Mouse (Mus musculus): ENCODE data around the gene BC117090. TPM values are rescaled to one million over a fixed set of nuclear protein-coding genes. Genes with fewer than 3 reads are reported as not detected.
"Not testable (repeated sequence)": the region's sequence is repeated elsewhere in the genome, so short reads cannot be mapped to it uniquely, and the experiment has no call there.

BC117090 gene
- total and polyA plus RNA-seq, 2 experiments, result not detected

DNA sequence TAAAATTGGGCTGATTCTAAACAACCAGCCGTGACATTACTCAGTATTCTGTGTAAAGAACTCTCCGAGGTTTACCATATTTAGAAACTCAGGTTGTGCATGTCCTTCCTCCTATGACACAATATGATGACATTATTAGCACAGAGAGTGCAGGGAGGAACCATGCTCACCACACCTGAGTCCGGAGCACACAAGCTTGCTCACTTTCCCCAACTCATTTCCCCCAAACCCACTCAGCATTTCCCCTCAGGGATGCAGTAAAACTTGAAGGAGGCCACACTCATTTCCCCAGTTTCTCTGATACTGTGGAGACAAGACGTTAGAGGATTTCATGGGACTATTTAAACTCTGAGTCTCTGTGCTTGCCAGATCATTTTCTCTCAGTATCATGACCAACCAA, 45.0 kb downstream of the BC117090 start:
- no peak overlapping the region for H3K9ac ChIP-seq (ENCODE audit: low read depth, low read length)
- no peak for TF ChIP-seq POLR2A (IDR thresholded peaks at IDR 0.05; ENCODE audit: extremely low read depth, insufficient read depth, low read length)
- no peaks in the 10 kb centered on the region for H3K79me2 ChIP-seq (ENCODE audit: control insufficient read depth, insufficient read depth, low read length)
- H3K4me3 ChIP-seq (ENCODE audit: insufficient read depth, low read depth, low read length), result no peak overlapping the region
- no peaks in the 10 kb centered on the region for H3K27me3 ChIP-seq (ENCODE audit: control insufficient read depth, insufficient read depth, low read length)
- DNase-seq (ENCODE audit: extremely low read depth, low read depth, low spot score), result no peak
- H3K36me3 ChIP-seq (ENCODE audit: control insufficient read depth, insufficient read depth, low read length), result no peaks in the 10 kb centered on the region
- WGBS, result 77% methylated on average over 4 of the region's 4 CpGs
- no peak overlapping the region for H3K27ac ChIP-seq (replicated peaks; ENCODE audit: insufficient read depth, low read depth, low read length)
- no peaks in the 10 kb centered on the region for H3K4me1 ChIP-seq (ENCODE audit: control insufficient read depth, insufficient read depth, low read length)

DNA sequence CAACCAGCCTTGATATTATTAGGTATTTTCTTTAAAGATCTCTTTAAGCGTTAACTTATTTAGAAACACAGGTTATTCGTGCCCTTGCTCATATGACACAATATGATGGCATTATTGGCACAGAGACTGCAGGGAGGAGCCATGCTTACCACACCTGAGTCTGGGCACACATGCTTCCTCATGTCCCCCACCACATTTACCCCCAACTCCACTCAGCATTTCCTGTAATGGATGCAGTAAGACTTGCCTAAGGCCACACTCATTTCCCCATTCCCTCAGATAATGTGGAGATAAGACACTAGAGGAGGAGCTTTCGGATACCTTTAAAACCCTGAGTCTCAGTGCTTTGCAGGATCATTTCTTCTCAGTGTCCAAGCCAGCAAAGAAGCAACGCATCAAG, 57.3 kb downstream of the BC117090 start, which contains the start of gene Stfa1:
Stfa1 (plus strand) TSS at position 156 of the 400 bp plus-strand sequence.
- not testable (repeated sequence) for H3K79me2 ChIP-seq (ENCODE audit: control insufficient read depth, insufficient read depth, low read length); H3K9ac ChIP-seq (ENCODE audit: low read depth, low read length); H3K27ac ChIP-seq (replicated peaks; ENCODE audit: insufficient read depth, low read depth, low read length); DNase-seq (ENCODE audit: extremely low read depth, low read depth, low spot score); H3K4me1 ChIP-seq (ENCODE audit: control insufficient read depth, insufficient read depth, low read length); H3K4me3 ChIP-seq (ENCODE audit: insufficient read depth, low read depth, low read length); H3K36me3 ChIP-seq (ENCODE audit: control insufficient read depth, insufficient read depth, low read length); H3K27me3 ChIP-seq (ENCODE audit: control insufficient read depth, insufficient read depth, low read length)
- WGBS, result 86% methylated on average over 4 of the region's 4 CpGs

Other genes starting within 250 kb of the BC117090 start
- gene Csta1, start 203.1 kb downstream of the BC117090 start, total RNA-seq (2014; rRNA removed), result not detected in 2 replicates
- not detected in 2 replicates for gene Csta1, start 203.1 kb downstream of the BC117090 start, polyA plus RNA-seq (2012; rRNA removed)
- not detected in 2 replicates for gene Stfa2l1, start 177.5 kb downstream of the BC117090 start, total RNA-seq (2014; rRNA removed)
- gene Stfa2l1, start 177.5 kb downstream of the BC117090 start, polyA plus RNA-seq (2012; rRNA removed), result not detected in 2 replicates
- not detected in 2 replicates for gene Gm5483, start 150.1 kb downstream of the BC117090 start, total RNA-seq (2014; rRNA removed)
- not detected in 2 replicates for gene Gm5483, start 150.1 kb downstream of the BC117090 start, polyA plus RNA-seq (2012; rRNA removed)
- gene Gm5416, start 123.9 kb downstream of the BC117090 start, total RNA-seq (2014; rRNA removed), result not detected in 2 replicates
- not detected in 2 replicates for gene Gm5416, start 123.9 kb downstream of the BC117090 start, polyA plus RNA-seq (2012; rRNA removed)
- not detected in 2 replicates for gene 2010005H15Rik, start 112.9 kb downstream of the BC117090 start, total RNA-seq (2014; rRNA removed)
- not detected in 2 replicates for gene 2010005H15Rik, start 112.9 kb downstream of the BC117090 start, polyA plus RNA-seq (2012; rRNA removed)
- not detected in 2 replicates for gene Stfa1, start 57.4 kb downstream of the BC117090 start, total RNA-seq (2014; rRNA removed)
- gene Stfa1, start 57.4 kb downstream of the BC117090 start, polyA plus RNA-seq (2012; rRNA removed), result not detected in 2 replicates
- gene BC100530, start 33.4 kb upstream of the BC117090 start, total RNA-seq (2014; rRNA removed), result not detected in 2 replicates
- gene BC100530, start 33.4 kb upstream of the BC117090 start, polyA plus RNA-seq (2012; rRNA removed), result not detected in 2 replicates
- not detected in 2 replicates for gene Stfa2, start 74.1 kb upstream of the BC117090 start, total RNA-seq (2014; rRNA removed)
- not detected in 2 replicates for gene Stfa2, start 74.1 kb upstream of the BC117090 start, polyA plus RNA-seq (2012; rRNA removed)
- not detected in 2 replicates for gene Stfa3, start 121.1 kb upstream of the BC117090 start, total RNA-seq (2014; rRNA removed)
- gene Stfa3, start 121.1 kb upstream of the BC117090 start, polyA plus RNA-seq (2012; rRNA removed), result not detected in 2 replicates
- gene Casr, start 227.8 kb upstream of the BC117090 start, total RNA-seq (2014; rRNA removed), result not detected in 2 replicates
- not detected in 2 replicates for gene Casr, start 227.8 kb upstream of the BC117090 start, polyA plus RNA-seq (2012; rRNA removed)